Mouse (Mus musculus): ENCODE data around the gene Tnfsf13.

DNA sequence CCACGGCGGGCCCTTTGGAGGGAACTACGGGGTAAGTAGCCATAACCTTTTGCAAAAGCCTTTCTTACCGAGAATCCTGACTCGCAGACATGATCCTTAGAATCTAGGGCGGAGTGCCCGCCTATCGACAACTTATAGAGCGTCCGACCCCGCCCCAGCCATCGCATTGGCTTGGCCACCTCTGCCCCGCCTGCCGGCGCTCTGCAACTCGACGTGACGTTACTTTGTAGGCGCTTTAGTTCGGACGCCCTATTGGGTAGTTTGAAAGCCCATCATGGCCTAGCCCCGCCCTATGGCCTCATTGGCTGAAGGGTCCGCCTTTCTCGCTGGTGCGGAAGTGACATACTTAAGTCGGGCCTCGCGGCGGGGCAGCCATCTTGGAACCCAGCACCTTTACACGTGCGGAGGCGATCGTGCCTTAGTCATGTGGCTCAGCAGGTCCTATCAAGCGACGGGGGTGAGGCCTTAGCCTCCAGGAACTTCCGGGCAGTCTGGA lies 13.3 kb downstream of the Tnfsf13 start, which contains the start of gene Eif4a1:
- TF ChIP-seq CTCF (IDR thresholded peaks at IDR 0.05; ENCODE audit: insufficient read depth, low read length) (no peak), POLR2A (IDR thresholded peaks at IDR 0.05; ENCODE audit: borderline replicate concordance, extremely low read depth, low read depth, low read length) (peak; percentile 91)
